Mouse (Mus musculus) ovary, adult 18-20 months (tissue): Measurements from ENCODE around the gene Naa15.
A peak's percentile ranks its signal among the peaks of the same experiment; 100 is the strongest.
"Not testable (repeated sequence)": the region's sequence is repeated elsewhere in the genome, so short reads cannot be mapped to it uniquely, and the experiment has no call there.

ENCODE experiments used
- DNase-seq: peaks from one replicate; pipeline ENCODE4 v3.0.0; 2022; ENCODE audit warnings: low spot score, mixed read lengths

Naa15 gene

DNA sequence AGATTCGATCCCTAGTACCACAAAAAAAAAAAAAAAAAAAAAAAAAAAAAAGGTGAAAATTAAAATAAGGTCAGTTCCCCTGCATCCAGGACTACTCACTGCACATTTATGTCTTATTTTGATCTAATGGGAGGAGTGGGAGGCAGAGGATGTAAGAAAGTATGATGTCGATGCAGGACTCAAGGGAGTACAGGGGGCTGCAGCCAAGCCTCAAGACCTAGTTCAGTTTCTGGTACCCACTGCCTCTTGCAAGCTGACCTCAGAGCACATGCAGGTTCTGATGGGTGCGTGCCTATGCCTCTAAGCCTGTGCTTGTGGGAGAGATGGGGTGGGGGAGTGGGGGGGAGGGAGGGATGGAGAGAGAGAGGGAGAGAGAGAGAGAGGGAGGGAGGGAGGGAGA, 20.1 kb upstream of the Naa15 start:
- DNase-seq, result no peak

DNA sequence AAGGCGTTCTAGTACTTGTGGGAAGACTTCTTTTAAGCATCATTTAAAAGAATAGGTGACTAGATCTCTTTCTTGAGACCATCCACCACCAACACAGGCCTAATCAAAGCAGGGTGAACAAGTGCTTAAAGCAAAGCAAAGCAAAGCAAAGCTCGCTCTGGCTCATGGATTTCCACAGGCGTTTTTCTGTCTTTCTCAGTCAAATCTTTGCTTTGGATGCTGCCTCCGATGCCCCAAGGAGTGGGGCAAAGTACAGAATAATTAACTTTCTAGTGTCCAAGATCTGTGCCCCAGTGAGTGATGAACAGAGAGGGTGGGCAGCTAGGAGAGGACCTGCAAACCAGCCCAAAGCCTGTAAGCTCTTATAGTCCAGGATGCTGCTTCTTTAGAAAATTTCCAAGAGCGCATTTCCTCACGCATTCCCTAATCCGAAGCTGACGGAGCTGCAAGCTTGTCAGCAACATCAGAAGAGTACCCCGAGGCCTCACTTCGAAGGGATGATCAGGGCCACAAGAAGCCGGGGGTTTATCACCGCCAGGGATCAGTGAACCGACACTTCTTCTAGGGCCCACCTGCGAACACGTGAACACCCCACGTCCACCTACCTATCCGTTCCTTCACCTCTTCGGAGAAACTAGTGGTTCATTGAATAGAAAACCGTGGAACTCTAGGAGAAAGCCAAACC, 19.3 kb upstream of the Naa15 start:
- DNase-seq, result no peak

DNA sequence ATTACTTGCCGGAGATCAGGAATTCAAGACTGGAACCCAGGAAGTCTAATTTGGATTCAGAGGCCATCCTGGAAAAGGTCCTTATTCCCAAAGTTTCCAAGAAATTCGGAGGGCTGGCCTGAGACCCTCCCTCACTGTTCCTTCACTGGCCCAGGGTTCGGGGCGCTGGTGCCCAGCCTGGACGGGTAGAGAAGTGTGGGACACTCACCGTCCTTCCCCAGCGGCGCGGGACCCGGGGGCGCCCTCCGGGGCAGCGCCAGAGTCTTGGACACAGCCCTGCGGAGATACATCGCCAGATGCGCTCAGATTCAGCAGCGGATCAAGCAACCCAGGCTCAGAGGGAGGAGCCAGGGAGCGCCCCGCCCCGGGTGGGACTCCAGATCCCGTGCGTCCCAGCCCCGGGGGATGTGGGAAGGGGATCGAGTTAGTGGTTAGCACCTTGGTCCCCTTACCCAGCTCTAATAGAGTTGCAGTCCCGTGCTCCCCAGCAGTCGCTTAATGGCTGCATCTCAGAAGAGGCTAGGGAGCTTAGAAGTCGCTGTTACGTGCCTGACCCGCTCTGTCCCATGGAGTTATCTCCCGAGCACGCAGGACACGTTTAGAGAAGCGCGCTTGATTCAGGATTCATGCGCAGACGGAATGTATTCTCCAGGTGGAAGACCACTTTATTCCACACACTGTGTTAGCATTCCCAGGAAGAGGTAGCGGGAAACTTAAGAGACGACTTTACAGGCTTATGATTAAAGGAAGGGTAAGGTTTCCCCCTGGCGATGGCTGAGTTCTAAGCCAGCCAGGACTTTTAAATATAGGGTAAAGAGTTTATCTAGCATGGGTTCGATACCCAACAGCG, 18.5 kb upstream of the Naa15 start, which contains the start of gene Mgarp:
Gene Mgarp (minus strand): TSS at position 520 of the 850 bp plus-strand sequence.
- DNase-seq, result peak; percentile 79

DNA sequence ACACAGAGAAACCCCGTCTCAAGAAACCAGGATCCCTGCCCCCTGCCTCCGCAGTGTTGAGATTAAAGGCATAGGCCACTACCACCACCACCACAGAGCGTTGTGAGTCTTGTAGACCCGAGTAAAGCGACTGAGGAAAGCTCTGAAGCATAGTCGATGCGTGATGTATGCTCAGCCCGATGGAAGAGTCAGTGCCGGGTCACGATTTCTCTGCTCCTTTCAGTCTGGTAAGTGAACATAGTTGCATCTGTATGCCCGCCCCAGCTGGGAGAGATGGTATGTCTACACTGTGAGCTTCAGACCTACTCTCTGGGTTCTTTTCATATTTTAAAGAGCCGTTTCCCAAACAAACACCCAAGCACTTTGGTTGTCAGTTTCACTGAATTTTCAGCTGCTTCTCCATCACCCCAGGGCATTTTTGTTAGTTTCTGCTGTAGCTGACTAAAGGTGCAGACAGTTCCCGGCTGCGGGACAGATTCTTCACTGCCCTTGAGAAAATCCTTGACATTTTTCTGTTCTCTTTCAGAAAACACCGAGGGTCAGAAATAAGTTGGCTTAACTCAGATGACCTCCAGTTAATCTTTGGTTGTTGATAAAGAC, 17.1 kb upstream of the Naa15 start:
- peak; percentile 52 for DNase-seq

DNA sequence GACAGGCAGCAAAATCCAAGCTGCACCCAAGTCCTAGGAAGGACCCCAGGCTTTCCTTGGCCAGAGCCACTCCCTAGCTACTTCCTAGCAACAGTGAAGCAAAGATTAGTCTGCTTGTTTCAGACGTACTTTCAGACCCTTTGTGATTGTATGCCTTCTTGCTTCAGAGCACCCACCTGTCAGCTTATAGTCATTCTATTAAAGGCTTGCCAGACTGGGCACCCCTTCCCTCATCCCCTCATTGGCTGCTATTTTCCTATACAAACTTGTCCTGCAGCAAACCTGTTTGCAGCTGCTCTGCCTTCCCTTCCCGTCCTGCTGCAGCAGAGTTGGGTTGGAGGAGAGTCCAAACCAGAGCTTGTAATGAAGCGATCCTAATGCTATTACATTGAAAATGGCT, 16.3 kb upstream of the Naa15 start:
- no peak for DNase-seq

DNA sequence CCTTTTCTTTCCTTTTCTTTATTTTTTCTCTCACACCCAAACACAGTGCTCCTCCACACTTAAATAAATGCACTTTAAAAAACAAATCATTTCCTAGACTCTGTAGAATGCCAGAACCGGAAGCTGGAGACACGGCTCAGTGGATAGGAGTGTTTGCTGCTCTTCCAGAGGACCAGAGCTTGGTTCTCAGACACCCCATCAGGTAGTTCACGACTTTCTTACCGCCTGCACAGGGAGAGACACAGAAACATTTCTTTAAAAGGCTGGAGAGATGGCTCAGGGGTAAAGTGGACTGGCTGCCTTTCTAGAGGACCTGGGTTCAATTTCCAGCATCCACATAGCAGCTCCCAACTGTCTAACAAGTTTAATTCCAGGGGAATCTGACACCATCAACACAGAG, 15.4 kb upstream of the Naa15 start:
- DNase-seq, result no peak

DNA sequence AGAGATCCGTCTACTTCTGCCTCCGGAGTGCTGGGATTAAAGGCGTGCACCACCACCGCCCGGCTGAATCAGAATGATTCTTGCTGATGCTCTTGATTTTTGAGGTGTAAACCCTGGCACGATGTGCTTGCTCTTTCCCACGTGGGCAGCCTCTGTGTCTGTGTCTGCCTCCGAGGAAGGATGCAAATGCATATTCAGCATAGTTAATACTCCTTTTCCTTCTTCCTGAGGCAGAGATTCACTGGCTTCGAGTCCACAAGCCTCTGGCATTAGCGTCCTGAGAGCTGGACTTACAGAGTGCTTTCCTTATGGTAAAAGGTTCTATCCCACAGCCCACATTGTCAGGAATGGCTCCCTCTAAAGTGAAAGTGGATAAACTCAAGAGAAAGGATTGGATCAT, 14.3 kb upstream of the Naa15 start:
- no peak for DNase-seq

DNA sequence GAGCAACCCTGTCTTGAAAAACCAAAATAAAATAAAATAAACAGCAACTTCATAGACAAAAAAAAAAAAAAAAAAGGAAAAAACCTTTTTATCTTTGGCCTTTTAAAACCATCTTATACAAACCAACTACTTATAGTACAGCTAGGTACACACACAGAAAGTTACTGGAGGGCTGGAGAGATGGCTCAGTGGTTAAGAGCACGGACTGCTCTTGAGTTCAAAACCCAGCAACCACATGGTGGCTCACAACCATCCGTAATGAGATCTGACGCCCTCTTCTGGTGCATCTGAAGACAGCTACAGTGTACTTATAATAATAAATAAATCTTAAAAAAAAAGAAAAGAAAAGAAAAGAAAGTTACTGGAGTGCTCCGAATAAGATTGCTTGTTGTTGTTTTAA, 12.9 kb upstream of the Naa15 start:
- not testable (repeated sequence) for DNase-seq

DNA sequence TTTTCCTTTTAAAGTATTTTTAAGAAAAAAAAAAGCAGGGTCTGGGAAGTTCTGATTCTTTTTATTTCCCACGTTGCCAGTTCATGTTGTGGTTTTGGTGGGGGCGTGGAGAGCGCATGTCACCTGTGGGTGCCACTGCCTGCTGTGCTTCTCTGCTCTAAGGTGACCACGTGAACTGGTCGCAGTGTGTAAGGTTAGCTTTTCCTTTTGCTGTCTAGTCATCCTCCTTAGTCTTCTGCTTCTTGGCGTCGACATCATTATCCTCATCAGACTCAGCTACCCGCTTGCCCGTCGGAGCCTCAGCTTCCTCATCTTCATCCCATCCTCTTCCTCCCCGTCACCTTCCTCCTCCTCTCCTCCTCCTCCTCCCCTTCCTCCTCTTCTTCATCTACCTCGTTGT, 12.3 kb upstream of the Naa15 start:
- DNase-seq, result no peak

DNA sequence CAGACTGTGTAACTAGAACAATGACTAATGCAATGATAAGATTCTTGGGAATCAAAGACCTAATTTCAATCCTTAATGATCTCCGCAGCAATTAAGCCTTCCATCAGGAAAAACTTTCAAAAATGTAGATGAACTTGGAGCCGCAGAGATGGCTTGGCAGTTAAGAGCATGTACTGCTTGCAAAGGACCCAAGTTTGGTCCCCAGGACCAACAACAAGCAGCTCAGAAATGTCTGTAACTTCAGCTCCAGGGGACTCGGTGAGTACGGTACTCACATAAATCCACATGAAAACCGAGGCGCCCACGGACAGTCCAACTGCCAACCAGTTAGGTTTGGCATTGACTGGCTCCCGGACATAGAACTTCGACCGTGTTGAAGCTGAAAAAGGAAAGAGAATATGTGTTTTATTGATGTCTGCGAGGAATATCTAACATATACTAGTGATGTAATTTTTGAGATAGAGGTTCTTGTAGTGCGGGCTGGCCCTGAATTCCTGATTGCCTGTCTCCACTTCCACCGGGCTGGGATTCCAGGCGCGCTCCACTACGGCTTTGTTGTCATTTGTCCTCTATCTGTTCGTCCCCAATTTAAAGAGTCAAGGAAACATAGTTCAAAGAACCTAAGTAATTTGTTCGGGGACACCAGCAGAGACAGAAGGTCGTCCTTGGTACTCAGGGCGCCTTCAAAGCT, 6.9 kb upstream of the Naa15 start:
- DNase-seq, result no peak

DNA sequence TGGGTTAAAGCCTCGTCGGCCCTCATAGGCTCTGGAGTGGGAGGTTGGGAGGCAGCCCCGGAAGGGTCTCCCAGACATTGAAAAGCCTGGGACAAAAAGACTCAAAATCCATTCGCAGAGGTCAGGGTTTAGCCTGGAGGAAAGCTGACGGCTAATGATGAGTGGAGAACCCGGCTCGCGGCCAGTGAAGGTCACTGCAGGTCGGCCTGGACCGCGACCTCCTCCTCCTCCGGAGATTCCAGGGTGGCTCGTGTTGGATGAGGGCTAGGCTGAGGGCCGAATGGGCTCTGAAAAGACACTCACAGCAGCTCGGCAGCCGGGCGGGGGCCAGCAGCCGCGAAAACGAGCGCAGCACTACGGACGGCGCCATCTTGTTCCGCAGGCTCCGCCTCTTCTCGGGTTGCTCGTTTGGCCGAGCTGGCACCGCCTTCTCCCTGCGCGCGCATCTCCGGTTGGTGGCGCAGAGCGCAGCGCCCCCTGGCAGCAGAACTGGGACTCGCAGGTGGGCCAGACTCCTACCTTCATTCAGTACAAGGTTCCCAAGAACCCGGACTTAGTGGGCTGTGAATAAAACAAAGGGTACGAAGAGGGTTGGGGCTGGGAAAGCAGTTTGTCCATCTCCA, 6.3 kb upstream of the Naa15 start, which contains the start of gene Ndufc1:
Gene Ndufc1 (minus strand): TSS at position 428 of the 623 bp plus-strand sequence.
- peak; percentile 88 for DNase-seq

DNA sequence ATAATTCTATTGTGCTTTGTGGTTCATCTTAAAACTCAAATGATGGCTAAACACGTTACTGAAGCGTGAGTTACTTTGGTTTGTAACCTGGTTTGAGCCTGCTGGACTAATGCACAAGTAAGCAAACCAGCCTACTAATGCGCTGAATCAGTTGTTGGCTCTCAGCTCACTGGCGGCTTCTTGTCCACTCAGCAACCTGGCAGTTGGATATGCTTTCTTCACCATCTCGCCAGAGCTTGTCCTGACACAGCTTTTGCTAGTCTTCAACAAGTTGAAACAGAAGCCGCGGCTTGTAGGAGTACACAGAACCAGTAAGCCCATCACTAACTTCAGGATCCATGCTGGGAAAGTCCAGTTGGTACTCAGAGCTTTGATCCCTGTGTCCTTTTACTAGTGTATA, 2.5 kb upstream of the Naa15 start:
- no peak for DNase-seq

DNA sequence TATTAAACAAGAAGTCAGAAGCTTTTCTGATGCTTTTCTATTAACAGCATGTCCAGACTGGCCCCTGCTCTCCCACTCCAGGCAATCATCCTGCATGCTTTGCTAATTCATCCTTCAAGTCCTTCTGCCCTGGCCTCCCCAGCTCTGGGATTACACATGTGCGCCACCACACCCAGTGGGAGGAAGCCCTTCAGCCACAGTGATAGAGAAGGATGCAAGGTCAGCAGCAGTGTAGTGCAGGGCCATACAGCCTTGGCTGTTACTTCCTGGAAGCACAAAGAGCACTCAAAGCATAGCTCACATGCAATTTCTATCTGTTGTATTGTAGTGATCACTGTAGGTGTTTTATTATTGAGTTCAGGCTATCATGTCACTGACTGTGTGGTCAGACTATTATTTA, 1.7 kb upstream of the Naa15 start:
- peak; percentile 62 for DNase-seq

DNA sequence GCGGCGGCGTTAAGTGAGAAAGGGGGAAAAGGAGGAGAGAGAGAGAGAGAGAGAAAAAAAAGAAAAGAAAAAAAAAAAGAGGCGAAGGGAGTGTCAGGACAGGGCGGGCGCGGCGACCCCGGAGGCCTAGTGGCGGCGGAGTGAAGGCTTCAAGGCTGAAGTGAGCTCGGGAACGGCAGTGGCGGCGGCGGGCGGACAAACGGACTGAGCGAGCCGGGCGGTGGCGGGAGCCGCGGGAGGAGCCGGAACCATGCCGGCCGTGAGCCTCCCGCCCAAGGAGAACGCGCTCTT, 1.1 kb downstream of the Naa15 start:
- no peak for DNase-seq

DNA sequence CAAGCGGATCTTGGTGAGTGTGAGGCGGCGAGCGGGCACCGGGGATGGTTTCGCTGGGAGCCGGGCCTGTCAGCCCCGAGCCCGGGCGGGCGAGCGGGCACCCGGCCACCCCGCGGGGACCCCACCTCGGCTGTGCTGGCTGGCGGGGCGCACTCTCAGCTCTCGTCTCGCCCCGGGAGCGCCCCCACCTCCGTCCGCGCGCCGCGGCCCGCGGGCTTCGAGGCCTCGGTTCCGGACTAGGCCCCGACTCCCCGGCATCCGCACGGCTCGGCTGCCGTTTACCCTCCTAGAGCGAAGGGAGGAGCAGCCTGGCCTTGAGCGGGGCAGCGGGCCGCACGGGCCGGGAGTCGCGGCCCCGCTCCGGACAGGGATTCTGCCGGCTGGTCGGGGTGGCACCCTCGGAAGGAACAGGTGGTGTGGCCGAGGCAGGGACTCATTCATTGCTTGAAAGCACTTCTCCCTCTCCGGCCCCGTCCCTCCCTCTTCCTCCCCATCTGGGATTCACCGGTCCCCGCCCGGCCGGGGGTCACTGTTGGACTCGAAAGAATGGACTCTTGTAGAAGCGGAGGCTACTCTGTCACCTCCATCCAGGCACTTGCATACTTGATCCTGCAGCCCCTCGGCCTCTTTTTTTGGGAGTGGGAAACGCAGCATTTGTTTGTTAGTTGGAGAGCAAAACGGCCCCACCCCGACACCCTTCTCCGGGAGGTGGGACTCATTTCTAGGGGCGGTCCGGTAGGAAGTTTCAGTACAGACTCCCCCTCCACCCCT, 1.6 kb downstream of the Naa15 start:
- DNase-seq, result no peak

DNA sequence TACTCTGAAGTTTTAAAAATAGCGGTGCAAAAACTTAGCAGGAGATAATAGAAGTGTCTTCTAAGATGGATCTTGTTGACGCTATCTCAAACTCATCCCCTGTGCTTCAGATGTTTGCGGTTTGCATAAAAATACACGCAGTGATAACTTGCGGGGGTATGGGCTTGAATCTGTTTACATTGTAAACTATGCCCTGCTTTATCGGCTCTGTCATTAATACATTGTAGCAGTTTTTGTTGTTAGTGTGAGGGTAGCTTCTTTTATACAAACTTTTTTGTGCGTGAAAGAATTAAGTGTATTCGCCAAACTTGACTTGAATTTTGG, 2.1 kb downstream of the Naa15 start:
- DNase-seq, result no peak

DNA sequence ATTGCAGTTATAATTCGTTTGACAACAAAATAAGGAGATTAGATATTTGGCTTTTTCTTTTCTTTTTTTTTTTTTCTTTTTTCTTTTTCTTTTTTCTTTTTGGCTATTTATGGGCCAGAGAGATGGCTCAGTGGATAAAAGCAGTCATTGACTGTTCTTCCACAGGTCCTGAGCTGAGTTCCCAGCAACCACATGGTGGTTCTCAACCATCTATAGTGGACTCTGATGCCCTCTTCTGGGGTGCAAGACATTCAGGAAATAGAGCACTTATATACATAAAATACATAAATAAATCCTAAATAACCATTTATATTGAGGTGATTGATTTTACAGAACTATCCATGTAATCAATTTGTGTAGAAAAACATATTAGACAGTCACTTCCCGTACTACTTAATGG, 2.5 kb downstream of the Naa15 start:
- DNase-seq, result no peak

DNA sequence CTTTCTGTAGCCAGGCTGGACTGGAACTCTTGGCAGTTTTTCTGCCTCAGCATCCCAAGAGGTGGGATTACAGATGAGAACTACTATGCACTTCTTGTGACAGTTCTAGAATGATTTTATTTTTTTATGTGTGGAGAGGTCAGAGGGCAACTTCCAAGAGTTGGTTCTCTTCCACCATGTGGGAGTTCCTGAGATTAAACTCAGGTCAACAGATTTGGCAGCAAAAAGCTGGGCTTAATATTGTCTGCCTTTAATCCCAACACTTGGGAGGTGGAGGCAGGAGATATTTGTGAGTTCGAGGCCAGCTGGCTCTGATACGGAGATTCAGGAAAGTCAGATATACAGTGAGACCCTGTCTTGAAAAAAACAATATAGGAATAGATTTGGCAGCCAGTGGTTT, 3.0 kb downstream of the Naa15 start:
- no peak for DNase-seq

DNA sequence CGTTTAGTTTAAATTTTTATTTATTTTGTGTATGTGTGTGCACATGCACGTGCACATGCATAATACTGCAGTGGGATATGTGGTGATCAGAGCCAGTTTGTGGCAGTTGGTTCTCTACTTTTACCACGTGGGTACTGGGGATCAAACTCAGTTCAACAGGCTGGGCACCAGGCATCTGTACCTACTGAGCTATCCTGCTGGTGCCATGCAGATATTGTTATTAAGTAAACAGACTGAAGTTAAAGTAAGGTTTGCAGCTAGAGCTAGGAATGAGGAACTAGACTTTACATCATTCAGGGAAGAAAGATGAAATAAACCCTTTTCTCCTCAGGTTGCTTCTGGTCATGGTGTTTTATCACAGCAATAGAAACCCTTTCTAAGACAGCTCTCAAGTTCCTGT, 7.0 kb downstream of the Naa15 start:
- no peak for DNase-seq

DNA sequence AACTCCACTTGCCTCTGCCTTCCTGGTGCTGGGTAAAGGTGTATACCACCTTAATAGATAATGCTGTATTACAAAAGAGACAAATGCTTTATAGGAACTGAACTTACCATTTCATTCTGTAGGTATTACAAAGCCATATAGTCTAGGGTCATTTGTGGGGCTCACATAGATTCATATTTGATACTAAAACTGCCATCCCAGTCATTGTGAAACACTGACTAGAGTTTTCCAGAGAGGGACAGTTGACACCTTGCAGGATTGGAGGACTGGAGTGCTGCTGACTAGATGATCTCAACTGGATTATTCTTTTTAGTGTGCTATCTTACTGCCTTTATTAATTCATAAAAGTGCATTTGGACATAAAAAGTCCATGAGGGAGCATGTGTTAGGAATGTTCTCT, 10.4 kb downstream of the Naa15 start:
- no peak for DNase-seq

DNA sequence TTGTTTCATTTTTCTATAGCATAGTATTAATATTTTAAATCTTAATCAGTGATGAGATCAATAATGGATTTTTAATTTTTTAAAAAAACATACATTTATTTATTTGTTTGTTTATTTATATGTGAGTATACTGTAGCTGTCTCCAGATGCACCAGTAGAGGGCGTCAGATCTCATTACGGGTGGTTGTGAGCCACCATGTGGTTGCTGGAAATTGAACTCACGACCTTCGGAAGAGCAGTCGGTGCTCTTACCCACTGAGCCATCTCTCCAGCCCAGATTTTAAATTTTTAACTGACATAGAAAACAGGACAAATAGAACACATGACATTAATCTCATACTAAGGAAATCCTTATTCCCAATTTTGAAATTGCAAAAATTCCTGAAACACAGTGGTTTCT, 19.4 kb downstream of the Naa15 start:
- not testable (repeated sequence) for DNase-seq
